Mouse (Mus musculus): ENCODE data around the gene Gm12185. TPM values are rescaled to one million over a fixed set of nuclear protein-coding genes. Genes with fewer than 3 reads are reported as not detected.
"Not testable (repeated sequence)": the region's sequence is repeated elsewhere in the genome, so short reads cannot be mapped to it uniquely, and the experiment has no call there.

Gene Gm12185
- polyA plus RNA-seq, 1 experiment from 2014 or later: not detected

DNA sequence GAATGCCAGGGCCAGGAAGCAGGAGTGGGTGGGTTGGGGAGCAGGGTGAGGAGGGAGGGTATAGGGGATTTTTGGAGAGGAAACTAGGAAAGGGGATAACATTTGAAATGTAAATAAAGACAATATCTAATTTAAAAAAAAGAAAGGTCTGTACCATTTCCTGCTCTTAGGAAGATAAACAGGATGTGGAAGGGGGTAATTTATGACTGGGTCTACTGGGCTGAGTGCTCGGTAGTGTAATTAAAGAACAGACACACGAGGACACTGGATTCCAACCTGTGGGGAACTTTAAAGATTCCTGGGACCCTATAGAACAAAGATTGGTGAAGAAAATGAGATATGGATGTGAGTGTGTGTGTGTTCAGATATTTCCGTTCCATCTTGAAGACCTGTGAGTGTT, 9.2 kb downstream of the Gm12185 start:
- H3K4me2 ChIP-seq (replicated peaks); H3K9ac ChIP-seq; DNase-seq (ENCODE audit: low spot score); H3K4me1 ChIP-seq (replicated peaks; ENCODE audit: control insufficient read depth, insufficient read depth, low read length); H3K27ac ChIP-seq; H3K27me3 ChIP-seq (ENCODE audit: control insufficient read depth, insufficient read depth, low read length); H3K9me3 ChIP-seq (ENCODE audit: control insufficient read depth, low read length); H3K36me3 ChIP-seq (replicated peaks; ENCODE audit: control insufficient read depth, insufficient read depth); ATAC-seq (ENCODE audit: low FRiP score); H3K4me3 ChIP-seq (replicated peaks; ENCODE audit: low read length): not testable (repeated sequence)
- no CpG with 5 or more reads among the region's 3 CpGs for WGBS

DNA sequence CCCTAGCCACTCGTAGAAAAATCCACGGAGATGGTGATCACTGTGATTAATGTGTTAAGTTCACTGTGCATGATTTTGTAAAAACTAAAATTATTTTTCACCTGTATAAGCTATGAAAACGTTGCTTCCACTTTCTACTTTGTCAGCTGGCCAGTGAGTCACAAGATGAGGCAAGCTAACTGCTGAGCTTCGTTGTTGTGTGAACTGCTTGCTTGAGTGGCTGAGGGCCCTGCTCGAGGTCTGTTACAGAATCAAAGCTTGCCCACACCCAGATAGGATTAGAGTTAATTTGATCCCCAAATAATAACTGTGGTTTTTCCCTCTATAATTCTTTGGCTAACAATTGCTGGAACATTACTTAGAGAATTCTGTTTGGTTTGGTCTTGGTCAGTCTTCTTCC, 12.0 kb downstream of the Gm12185 start:
- H3K9ac ChIP-seq; H3K27me3 ChIP-seq (ENCODE audit: control insufficient read depth, insufficient read depth, low read length); H3K36me3 ChIP-seq (replicated peaks; ENCODE audit: control insufficient read depth, insufficient read depth); H3K27ac ChIP-seq; DNase-seq (ENCODE audit: low spot score); H3K4me2 ChIP-seq (replicated peaks); H3K4me3 ChIP-seq (replicated peaks; ENCODE audit: low read length); H3K9me3 ChIP-seq (ENCODE audit: control insufficient read depth, low read length); H3K4me1 ChIP-seq (replicated peaks; ENCODE audit: control insufficient read depth, insufficient read depth, low read length); ATAC-seq (ENCODE audit: low FRiP score): not testable (repeated sequence)
- WGBS: no CpG with 5 or more reads among the region's 5 CpGs

DNA sequence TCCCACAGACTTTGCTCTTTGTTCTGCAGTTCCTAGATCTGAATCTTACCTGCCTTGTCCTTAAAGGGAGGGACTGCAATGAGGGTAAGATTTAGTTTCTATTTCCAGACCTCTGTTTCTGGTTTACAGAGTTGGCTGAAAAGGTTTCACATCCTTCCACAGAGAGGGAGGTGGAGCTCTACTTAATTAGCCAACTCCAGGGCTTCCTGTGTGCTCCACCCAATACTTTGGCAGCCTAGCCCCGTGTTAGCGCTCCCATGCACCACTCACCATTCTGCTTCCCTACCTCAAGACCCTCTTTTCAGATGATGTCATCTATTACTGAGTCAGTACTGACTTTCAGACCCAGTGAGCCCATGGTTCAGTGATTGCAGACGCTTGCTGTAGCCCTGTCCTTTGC, 12.8 kb downstream of the Gm12185 start, which contains the start of gene 9930111J21Rik1:
Gene 9930111J21Rik1, minus strand, starts transcription at position 148 of the 400 bp plus-strand sequence.
- not testable (repeated sequence) for H3K27me3 ChIP-seq (ENCODE audit: control insufficient read depth, insufficient read depth, low read length); H3K4me2 ChIP-seq (replicated peaks); DNase-seq (ENCODE audit: low spot score); H3K4me1 ChIP-seq (replicated peaks; ENCODE audit: control insufficient read depth, insufficient read depth, low read length); H3K9ac ChIP-seq; ATAC-seq (ENCODE audit: low FRiP score); H3K4me3 ChIP-seq (replicated peaks; ENCODE audit: low read length); H3K36me3 ChIP-seq (replicated peaks; ENCODE audit: control insufficient read depth, insufficient read depth); H3K9me3 ChIP-seq (ENCODE audit: control insufficient read depth, low read length); H3K27ac ChIP-seq
- no CpG with 5 or more reads among the region's 3 CpGs for WGBS

DNA sequence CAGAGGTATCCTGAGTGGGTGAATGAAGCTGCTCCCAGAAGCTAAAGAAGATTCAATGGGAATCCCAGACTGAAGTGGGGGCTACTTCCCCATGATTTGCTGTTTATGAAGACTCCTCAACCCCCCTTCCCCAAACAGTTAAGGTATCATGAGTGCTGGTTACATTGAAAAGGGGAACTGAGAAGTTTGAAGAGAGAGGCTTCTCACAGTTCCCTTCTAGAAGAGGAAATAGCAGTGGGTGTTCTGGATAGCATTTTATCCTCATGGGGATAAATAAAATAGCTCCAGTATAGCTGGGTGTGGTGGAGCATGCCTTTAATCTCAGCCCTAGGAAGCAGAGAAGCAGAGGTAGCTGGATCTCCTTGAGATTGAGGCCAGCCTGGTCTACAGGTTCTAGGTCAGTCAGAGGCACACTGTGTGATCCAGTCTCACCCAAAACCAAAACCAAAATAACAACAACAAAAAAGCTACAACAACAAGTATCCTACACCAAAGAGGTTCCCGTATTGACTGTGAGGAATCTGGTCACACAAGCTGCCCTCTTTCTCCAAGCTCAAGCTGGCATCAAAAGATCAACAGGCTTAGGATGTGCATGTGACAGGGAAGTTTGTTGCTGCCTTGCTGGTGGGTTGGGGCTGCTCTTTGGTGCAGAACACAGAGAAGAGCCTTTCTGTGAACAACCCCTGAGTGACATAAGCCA, 13.6 kb downstream of the Gm12185 start, which contains the start of gene Olfr56:
Gene Olfr56, plus strand, starts transcription at position 650 of the 700 bp plus-strand sequence.
- not testable (repeated sequence) for H3K36me3 ChIP-seq (replicated peaks; ENCODE audit: control insufficient read depth, insufficient read depth); H3K27me3 ChIP-seq (ENCODE audit: control insufficient read depth, insufficient read depth, low read length); ATAC-seq (ENCODE audit: low FRiP score); H3K4me3 ChIP-seq (replicated peaks; ENCODE audit: low read length); DNase-seq (ENCODE audit: low spot score); H3K9ac ChIP-seq; H3K27ac ChIP-seq; H3K4me2 ChIP-seq (replicated peaks); H3K4me1 ChIP-seq (replicated peaks; ENCODE audit: control insufficient read depth, insufficient read depth, low read length); H3K9me3 ChIP-seq (ENCODE audit: control insufficient read depth, low read length)
- no CpG with 5 or more reads among the region's 1 CpGs for WGBS

DNA sequence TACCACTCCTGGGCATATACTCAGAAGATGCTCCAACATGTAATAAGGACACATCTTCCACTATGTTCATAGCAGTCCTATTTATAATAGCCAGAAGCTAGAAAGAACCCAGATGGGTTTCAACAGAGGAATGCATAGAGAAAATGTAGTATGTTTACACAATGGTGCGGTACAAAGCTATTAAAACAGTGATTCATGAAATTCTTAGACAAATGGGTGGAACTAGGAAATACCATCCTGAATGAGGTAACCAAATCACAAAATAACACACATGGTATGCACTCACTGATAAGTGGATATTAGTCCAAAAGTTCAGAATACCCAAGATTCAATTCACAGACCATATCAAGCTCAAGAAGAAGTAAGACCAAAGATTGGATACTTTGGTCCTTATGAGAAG, 17.3 kb downstream of the Gm12185 start:
- not testable (repeated sequence) for ATAC-seq (ENCODE audit: low FRiP score); H3K36me3 ChIP-seq (replicated peaks; ENCODE audit: control insufficient read depth, insufficient read depth); H3K4me3 ChIP-seq (replicated peaks; ENCODE audit: low read length); H3K9ac ChIP-seq; H3K4me2 ChIP-seq (replicated peaks); H3K4me1 ChIP-seq (replicated peaks; ENCODE audit: control insufficient read depth, insufficient read depth, low read length); H3K9me3 ChIP-seq (ENCODE audit: control insufficient read depth, low read length); H3K27ac ChIP-seq; DNase-seq (ENCODE audit: low spot score); H3K27me3 ChIP-seq (ENCODE audit: control insufficient read depth, insufficient read depth, low read length)
- WGBS: no CpG with 5 or more reads among the region's 1 CpGs

DNA sequence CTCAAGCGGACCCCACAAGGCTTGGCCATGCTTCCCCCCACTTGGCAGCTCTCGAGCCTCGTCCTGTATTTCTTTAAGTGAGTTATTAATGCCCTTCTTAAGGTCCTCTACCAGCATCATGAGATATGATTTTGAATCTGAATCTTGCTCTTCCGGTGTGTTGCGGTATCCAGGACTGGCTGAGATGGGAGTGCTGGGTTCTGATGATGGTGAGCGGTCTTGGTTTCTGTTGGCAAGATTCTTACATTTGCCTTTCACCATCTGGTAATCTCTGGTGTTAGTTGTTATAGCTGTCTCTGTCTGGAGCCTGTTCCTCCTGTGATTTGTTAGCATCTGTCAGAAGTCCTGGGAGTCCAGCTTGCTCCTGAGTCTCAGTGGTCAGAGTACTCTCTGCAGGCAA, 45.9 kb downstream of the Gm12185 start, which contains the start of gene Psme2b:
Gene Psme2b, minus strand, starts transcription at position 101 of the 400 bp plus-strand sequence.
- not testable (repeated sequence) for H3K36me3 ChIP-seq (replicated peaks; ENCODE audit: control insufficient read depth, insufficient read depth); H3K4me1 ChIP-seq (replicated peaks; ENCODE audit: control insufficient read depth, insufficient read depth, low read length); H3K4me2 ChIP-seq (replicated peaks); H3K9ac ChIP-seq; H3K27me3 ChIP-seq (ENCODE audit: control insufficient read depth, insufficient read depth, low read length); H3K4me3 ChIP-seq (replicated peaks; ENCODE audit: low read length); H3K9me3 ChIP-seq (ENCODE audit: control insufficient read depth, low read length); ATAC-seq (ENCODE audit: low FRiP score); H3K27ac ChIP-seq; DNase-seq (ENCODE audit: low spot score)
- 93% methylated on average over 6 of the region's 6 CpGs for WGBS

DNA sequence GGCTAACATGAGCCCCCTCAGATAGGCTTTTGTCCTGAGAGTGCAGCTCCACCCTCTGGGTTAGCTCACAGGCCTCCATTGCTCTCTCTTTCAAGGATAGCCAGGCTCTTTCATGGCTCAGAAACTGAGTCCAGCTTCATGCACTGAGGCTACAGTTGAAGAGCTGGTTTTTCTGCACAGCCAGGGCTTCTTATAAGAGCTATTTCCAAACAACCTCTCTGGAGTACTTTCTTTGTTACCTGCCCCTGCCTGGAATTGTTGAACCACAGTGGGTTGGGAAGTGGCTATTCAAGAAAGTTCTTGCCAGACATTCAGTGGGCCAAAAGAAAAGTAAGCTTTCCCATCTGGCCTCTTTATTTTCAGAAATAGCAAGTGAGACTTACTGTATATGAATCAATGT, 52.7 kb downstream of the Gm12185 start:
- H3K4me3 ChIP-seq (replicated peaks; ENCODE audit: low read length); H3K9ac ChIP-seq; H3K36me3 ChIP-seq (replicated peaks; ENCODE audit: control insufficient read depth, insufficient read depth); H3K27me3 ChIP-seq (ENCODE audit: control insufficient read depth, insufficient read depth, low read length); ATAC-seq (ENCODE audit: low FRiP score); H3K4me2 ChIP-seq (replicated peaks); H3K9me3 ChIP-seq (ENCODE audit: control insufficient read depth, low read length); H3K27ac ChIP-seq; H3K4me1 ChIP-seq (replicated peaks; ENCODE audit: control insufficient read depth, insufficient read depth, low read length); DNase-seq (ENCODE audit: low spot score): not testable (repeated sequence)

DNA sequence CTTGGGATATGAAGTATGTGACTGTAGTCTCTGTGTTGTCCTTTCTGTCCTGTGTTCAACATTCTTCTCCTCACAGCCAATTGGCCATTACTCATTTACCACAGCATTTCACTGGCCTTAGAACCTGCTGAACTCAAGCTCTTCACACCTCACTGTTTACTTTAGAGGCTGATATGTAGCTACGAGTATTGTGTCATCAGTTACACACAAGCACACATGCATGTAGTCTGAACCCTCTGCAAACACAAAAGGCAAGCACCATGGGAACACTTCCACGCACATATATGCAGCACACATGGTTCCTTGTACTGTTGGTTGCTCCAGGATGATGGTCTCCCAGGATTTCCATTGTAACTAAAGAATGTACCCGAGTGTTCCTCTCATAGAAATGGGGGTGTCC, 56.7 kb downstream of the Gm12185 start:
- not testable (repeated sequence) for H3K4me2 ChIP-seq (replicated peaks); H3K9ac ChIP-seq; H3K36me3 ChIP-seq (replicated peaks; ENCODE audit: control insufficient read depth, insufficient read depth); ATAC-seq (ENCODE audit: low FRiP score); H3K27ac ChIP-seq; H3K9me3 ChIP-seq (ENCODE audit: control insufficient read depth, low read length); H3K4me1 ChIP-seq (replicated peaks; ENCODE audit: control insufficient read depth, insufficient read depth, low read length); H3K27me3 ChIP-seq (ENCODE audit: control insufficient read depth, insufficient read depth, low read length); H3K4me3 ChIP-seq (replicated peaks; ENCODE audit: low read length); DNase-seq (ENCODE audit: low spot score)
- WGBS: no CpG with 5 or more reads among the region's 3 CpGs

DNA sequence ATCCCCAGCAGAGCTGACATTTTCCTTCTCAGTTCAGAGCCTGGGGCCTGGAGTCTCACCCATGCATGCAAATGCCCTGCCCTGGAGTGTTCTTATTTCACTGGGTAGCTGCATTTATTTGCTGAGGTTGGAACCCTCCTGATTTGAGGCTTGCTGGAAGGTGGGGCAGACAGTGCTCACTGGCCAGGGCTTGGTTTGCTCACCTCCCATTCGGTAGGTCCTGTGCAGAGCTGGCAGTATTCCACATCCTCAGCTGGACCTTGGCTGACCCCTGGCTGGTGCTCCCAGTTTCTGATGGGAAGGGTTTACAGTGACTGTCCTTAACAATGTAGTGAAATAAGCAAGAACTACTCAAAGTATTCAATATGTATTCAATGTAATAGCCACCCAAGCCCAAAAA, 58.1 kb downstream of the Gm12185 start:
- not testable (repeated sequence) for H3K27me3 ChIP-seq (ENCODE audit: control insufficient read depth, insufficient read depth, low read length); DNase-seq (ENCODE audit: low spot score); H3K36me3 ChIP-seq (replicated peaks; ENCODE audit: control insufficient read depth, insufficient read depth); H3K27ac ChIP-seq; H3K4me3 ChIP-seq (replicated peaks; ENCODE audit: low read length); H3K9me3 ChIP-seq (ENCODE audit: control insufficient read depth, low read length); H3K4me2 ChIP-seq (replicated peaks); H3K9ac ChIP-seq; H3K4me1 ChIP-seq (replicated peaks; ENCODE audit: control insufficient read depth, insufficient read depth, low read length); ATAC-seq (ENCODE audit: low FRiP score)
- 30% methylated on average over 1 of the region's 1 CpGs for WGBS

DNA sequence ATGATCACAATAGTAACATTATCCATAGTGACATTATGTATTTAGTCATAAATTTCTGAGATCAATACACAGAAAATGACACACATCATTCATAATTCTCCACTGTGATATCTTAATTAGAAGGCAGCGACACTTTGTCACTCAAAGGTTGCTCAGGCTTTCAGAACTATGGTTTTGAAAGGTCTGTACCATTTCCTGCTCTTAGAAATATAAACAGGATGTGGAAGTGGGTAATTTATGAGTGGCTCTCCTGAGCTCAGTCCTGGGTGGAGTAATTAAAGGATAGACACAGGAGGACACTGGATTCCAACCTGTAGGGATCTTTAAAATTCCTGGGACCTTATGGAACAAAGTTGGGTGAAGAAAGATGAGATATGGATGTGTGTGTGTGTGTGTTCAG, 58.6 kb downstream of the Gm12185 start:
- not testable (repeated sequence) for ATAC-seq (ENCODE audit: low FRiP score); H3K27me3 ChIP-seq (ENCODE audit: control insufficient read depth, insufficient read depth, low read length); H3K9ac ChIP-seq; H3K36me3 ChIP-seq (replicated peaks; ENCODE audit: control insufficient read depth, insufficient read depth); H3K4me1 ChIP-seq (replicated peaks; ENCODE audit: control insufficient read depth, insufficient read depth, low read length); H3K9me3 ChIP-seq (ENCODE audit: control insufficient read depth, low read length); H3K27ac ChIP-seq; H3K4me3 ChIP-seq (replicated peaks; ENCODE audit: low read length); H3K4me2 ChIP-seq (replicated peaks); DNase-seq (ENCODE audit: low spot score)
- 71% methylated on average over 1 of the region's 1 CpGs for WGBS
